Mouse (Mus musculus): Measurements from ENCODE around the gene Taar8c. TPM values are rescaled to one million over a fixed set of nuclear protein-coding genes. Genes with fewer than 3 reads are reported as not detected.
"Not testable (repeated sequence)": the region's sequence is repeated elsewhere in the genome, so short reads cannot be mapped to it uniquely, and the experiment has no call there.

Taar8c gene
- polyA plus RNA-seq (2012; ENCODE audit: insufficient read depth, low replicate concordance) = not detected in 2 replicates

GRCm38 (mm10) chr10:24101812-24102211, at the start of gene Taar8c:
Gene Taar8c (minus strand): TSS chr10:24101912.
- H3K4me3 ChIP-seq (replicated peaks); H3K9me3 ChIP-seq; H3K27me3 ChIP-seq (replicated peaks); H3K4me1 ChIP-seq; H3K36me3 ChIP-seq (replicated peaks; ENCODE audit: low read length): not testable (repeated sequence)

- peak overlapping the region; percentile 93 for H3K4me3 ChIP-seq (replicated peaks)
- H3K36me3 ChIP-seq (replicated peaks; ENCODE audit: low read length) = peaks cover 43% of the 10 kb centered on the region
- peaks cover 47% of the 10 kb centered on the region for H3K4me1 ChIP-seq
These were observed 48.4 kb upstream of the Taar8c start for GRCm38 (mm10) chr10:24150086-24150485.

GRCm38 (mm10) chr10:24149135-24149781, 47.5 kb upstream of the Taar8c start, which contains the start of gene Stx7:
Gene Stx7 (plus strand): TSS chr10:24149302.
- Histone ChIP-seq H3K4me3 (replicated peaks) (peak within 1 kb of the TSS; percentile 93), H3K27me3 (replicated peaks) (no peaks in the 10 kb centered on the region), H3K4me1 (peaks cover 45% of the 10 kb centered on the region), H3K9me3 (no peaks in the 10 kb centered on the region), H3K36me3 (replicated peaks; ENCODE audit: low read length) (peaks cover 35% of the 10 kb centered on the region)
- no peak for TF ChIP-seq FLI1 (IDR thresholded peaks at IDR 0.05; ENCODE audit: low read length)

More at GRCm38 (mm10) chr10:24150086-24150485, 48.4 kb upstream of the Taar8c start:
- Histone ChIP-seq H3K27me3 (replicated peaks) (no peaks in the 10 kb centered on the region), H3K9me3 (no peaks in the 10 kb centered on the region)
- TF ChIP-seq FLI1 (IDR thresholded peaks at IDR 0.05; ENCODE audit: low read length) (no peak), GATA1 (IDR thresholded peaks at IDR 0.05; ENCODE audit: borderline replicate concordance, low read length) (no peak)

GRCm38 (mm10) chr10:24142735-24143134, 41.0 kb upstream of the Taar8c start:
- H3K9me3 ChIP-seq = no peaks in the 10 kb centered on the region
- peaks cover 2% of the 10 kb centered on the region for H3K27me3 ChIP-seq (replicated peaks)
- H3K4me3 ChIP-seq (replicated peaks) = no peak overlapping the region
- TF ChIP-seq FLI1 (IDR thresholded peaks at IDR 0.05; ENCODE audit: low read length) (no peak), GATA1 (IDR thresholded peaks at IDR 0.05; ENCODE audit: borderline replicate concordance, low read length) (no peak)
- H3K4me1 ChIP-seq = 0 out of 2 replicates have a peak, but pooled peaks cover 3% of the 10 kb centered on the region
- no peaks in the 10 kb centered on the region for H3K36me3 ChIP-seq (replicated peaks; ENCODE audit: low read length)

- Histone ChIP-seq H3K9me3 (no peaks in the 10 kb centered on the region), H3K4me3 (replicated peaks) (no peak overlapping the region), H3K27me3 (replicated peaks) (peaks cover 2% of the 10 kb centered on the region), H3K4me1 (peaks cover 18% of the 10 kb centered on the region), H3K36me3 (replicated peaks; ENCODE audit: low read length) (no peaks in the 10 kb centered on the region)
- no peak for TF ChIP-seq FLI1 (IDR thresholded peaks at IDR 0.05; ENCODE audit: low read length)
- no peak for TF ChIP-seq GATA1 (IDR thresholded peaks at IDR 0.05; ENCODE audit: borderline replicate concordance, low read length)
These were observed 37.0 kb upstream of the Taar8c start for GRCm38 (mm10) chr10:24138623-24139261.

- no peak overlapping the region for H3K4me3 ChIP-seq (replicated peaks)
These were observed 32.4 kb upstream of the Taar8c start for GRCm38 (mm10) chr10:24134071-24134645.

GRCm38 (mm10) chr10:24133132-24133531, 31.4 kb upstream of the Taar8c start:
- Histone ChIP-seq H3K4me3 (replicated peaks) (peak overlapping the region; percentile 74), H3K9me3 (no peaks in the 10 kb centered on the region), H3K27me3 (replicated peaks) (no peaks in the 10 kb centered on the region), H3K36me3 (replicated peaks; ENCODE audit: low read length) (no peaks in the 10 kb centered on the region), H3K4me1 (peaks cover 36% of the 10 kb centered on the region)
- TF ChIP-seq FLI1 (IDR thresholded peaks at IDR 0.05; ENCODE audit: low read length) (no peak), GATA1 (IDR thresholded peaks at IDR 0.05; ENCODE audit: borderline replicate concordance, low read length) (no peak)

More at GRCm38 (mm10) chr10:24134071-24134645, 32.4 kb upstream of the Taar8c start:
- no peaks in the 10 kb centered on the region for H3K9me3 ChIP-seq
- H3K27me3 ChIP-seq (replicated peaks) = no peaks in the 10 kb centered on the region
- H3K36me3 ChIP-seq (replicated peaks; ENCODE audit: low read length) = no peaks in the 10 kb centered on the region
- H3K4me1 ChIP-seq = peaks cover 36% of the 10 kb centered on the region
- TF ChIP-seq FLI1 (IDR thresholded peaks at IDR 0.05; ENCODE audit: low read length) (no peak), GATA1 (IDR thresholded peaks at IDR 0.05; ENCODE audit: borderline replicate concordance, low read length) (no peak)

- peak overlapping the region; percentile 29 for H3K4me3 ChIP-seq (replicated peaks)
- no peaks in the 10 kb centered on the region for H3K9me3 ChIP-seq
- TF ChIP-seq GATA1 (IDR thresholded peaks at IDR 0.05; ENCODE audit: borderline replicate concordance, low read length) = no peak
- H3K36me3 ChIP-seq (replicated peaks; ENCODE audit: low read length) = no peaks in the 10 kb centered on the region
- no peaks in the 10 kb centered on the region for H3K27me3 ChIP-seq (replicated peaks)
- H3K4me1 ChIP-seq = peaks cover 36% of the 10 kb centered on the region
These were observed 30.6 kb upstream of the Taar8c start for GRCm38 (mm10) chr10:24132273-24132672.

- peak overlapping the region; percentile 84 for H3K4me3 ChIP-seq (replicated peaks)
- H3K27me3 ChIP-seq (replicated peaks) = no peaks in the 10 kb centered on the region
- TF ChIP-seq FLI1 (IDR thresholded peaks at IDR 0.05; ENCODE audit: low read length) = no peak
- no peak for TF ChIP-seq GATA1 (IDR thresholded peaks at IDR 0.05; ENCODE audit: borderline replicate concordance, low read length)
- no peaks in the 10 kb centered on the region for H3K9me3 ChIP-seq
- H3K36me3 ChIP-seq (replicated peaks; ENCODE audit: low read length) = no peaks in the 10 kb centered on the region
- peaks cover 36% of the 10 kb centered on the region for H3K4me1 ChIP-seq
These were observed 29.9 kb upstream of the Taar8c start for GRCm38 (mm10) chr10:24131451-24132262.
